Mouse (Mus musculus) cerebral cortex, adult 2 months (tissue): Measurements from ENCODE around the gene Arhgap4.

Experiments
- WGBS: fragments of 180-500 bp; shearing (Covaris S2); methylation state at CpG from one replicate; pipeline ENCODE4 v1.1.7; 2018; 5-methylcytosine and 5-hydroxymethylcytosine counted together

Gene Arhgap4

GRCm38 (mm10) chrX:73914827-73915703, 6.6 kb downstream of the Arhgap4 start:
- 13% methylated on average over 31 of the region's 31 CpGs for WGBS

GRCm38 (mm10) chrX:73911588-73911987, 10.1 kb downstream of the Arhgap4 start:
- WGBS: 78% methylated on average over 2 of the region's 2 CpGs

GRCm38 (mm10) chrX:73911156-73911555, 10.5 kb downstream of the Arhgap4 start:
- 11% methylated on average over 21 of the region's 26 CpGs for WGBS

- 67% methylated on average over 1 of the region's 1 CpGs for WGBS
These were observed 11.6 kb downstream of the Arhgap4 start for GRCm38 (mm10) chrX:73910049-73910448.

- 67% methylated on average over 3 of the region's 3 CpGs for WGBS
These were observed 23.7 kb downstream of the Arhgap4 start for GRCm38 (mm10) chrX:73897959-73898358.

GRCm38 (mm10) chrX:73895719-73896118, 26.0 kb downstream of the Arhgap4 start, which contains the start of gene L1cam:
Gene L1cam, minus strand, starts transcription at chrX:73896105.
- 9% methylated on average over 2 of the region's 2 CpGs for WGBS

- WGBS: 94% methylated on average over 14 of the region's 14 CpGs
These were observed 28.8 kb downstream of the Arhgap4 start for GRCm38 (mm10) chrX:73892833-73893232.

GRCm38 (mm10) chrX:73891551-73892152, 30.0 kb downstream of the Arhgap4 start, which contains the start of gene Avpr2:
Gene Avpr2, plus strand, starts transcription at chrX:73892102.
- WGBS: 86% methylated on average over 6 of the region's 6 CpGs

- 40% methylated on average over 6 of the region's 6 CpGs for WGBS
These were observed 40.2 kb downstream of the Arhgap4 start for GRCm38 (mm10) chrX:73881463-73881862.

GRCm38 (mm10) chrX:73881036-73881427, 40.6 kb downstream of the Arhgap4 start:
- 14% methylated on average over 16 of the region's 16 CpGs for WGBS

GRCm38 (mm10) chrX:73880194-73881035, 41.3 kb downstream of the Arhgap4 start:
- 6% methylated on average over 35 of the region's 48 CpGs for WGBS

GRCm38 (mm10) chrX:73877014-73877413, 44.7 kb downstream of the Arhgap4 start:
- 76% methylated on average over 1 of the region's 1 CpGs for WGBS

- 39% methylated on average over 2 of the region's 2 CpGs for WGBS
These were observed 45.8 kb downstream of the Arhgap4 start for GRCm38 (mm10) chrX:73875881-73876280.

GRCm38 (mm10) chrX:73871956-73872355, 49.7 kb downstream of the Arhgap4 start:
- WGBS: 65% methylated on average over 1 of the region's 1 CpGs

- WGBS: 15% methylated on average over 5 of the region's 5 CpGs
These were observed 52.3 kb downstream of the Arhgap4 start for GRCm38 (mm10) chrX:73869334-73869733.

GRCm38 (mm10) chrX:73867852-73868251, 53.8 kb downstream of the Arhgap4 start:
- 62% methylated on average over 1 of the region's 1 CpGs for WGBS

- 26% methylated on average over 3 of the region's 3 CpGs for WGBS
These were observed 54.4 kb downstream of the Arhgap4 start for GRCm38 (mm10) chrX:73867256-73867655.

- 38% methylated on average over 3 of the region's 3 CpGs for WGBS
These were observed 57.0 kb downstream of the Arhgap4 start for GRCm38 (mm10) chrX:73864692-73865091.

GRCm38 (mm10) chrX:73855087-73855408, 66.6 kb downstream of the Arhgap4 start:
- 67% methylated on average over 3 of the region's 3 CpGs for WGBS

GRCm38 (mm10) chrX:73854326-73855086, 67.2 kb downstream of the Arhgap4 start:
- WGBS: 77% methylated on average over 9 of the region's 9 CpGs
